Mouse (Mus musculus): ENCODE measurements around the gene Ccndbp1. TPM values are rescaled to one million over a fixed set of nuclear protein-coding genes. Genes with fewer than 3 reads are reported as not detected.
"Not testable (repeated sequence)": the region's sequence is repeated elsewhere in the genome, so short reads cannot be mapped to it uniquely, and the experiment has no call there.

Gene Ccndbp1
- polyA plus RNA-seq, 1 experiment from 2014 or later, result 40.3 TPM

DNA sequence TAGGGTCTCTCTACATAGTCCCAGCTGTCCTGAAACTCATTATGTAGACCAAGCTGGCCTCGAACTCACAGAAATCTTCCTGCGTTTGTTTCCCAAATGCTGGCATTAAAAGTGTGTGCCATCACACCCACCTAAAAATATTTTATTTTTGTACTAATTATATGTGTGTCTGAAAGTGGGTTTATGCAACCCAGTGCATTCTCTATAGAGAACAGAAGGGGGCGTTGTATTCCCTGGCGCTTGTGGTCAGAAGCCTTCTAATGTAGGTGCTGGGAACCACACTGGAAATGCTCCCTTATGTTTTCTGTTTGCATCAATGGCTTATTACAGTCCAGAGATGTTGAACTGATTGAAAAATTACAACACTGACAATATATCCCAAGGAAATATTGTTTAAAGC is 31.9 kb upstream of the Ccndbp1 start:
- Histone ChIP-seq H3K36me3 (no peaks in the 10 kb centered on the region), H3K27me3 (peaks cover 27% of the 10 kb centered on the region), H3K9me3 (no peaks in the 10 kb centered on the region), H3K4me2 (no peak overlapping the region), H3K27ac (no peak overlapping the region), H3K4me1 (replicated peaks) (0 out of 2 replicates have a peak, but pooled peaks cover 6% of the 10 kb centered on the region), H3K4me3 (replicated peaks) (no peak overlapping the region), H3K9ac (replicated peaks) (no peak overlapping the region)
- 48% methylated on average over 4 of the region's 4 CpGs for WGBS
- ATAC-seq (ENCODE audit: insufficient number of reproducible peaks, insufficient read depth, low FRiP score, low TSS enrichment, low read depth), result no peak

GRCm38 (mm10) chr2:120976990-120977925 is 30.9 kb upstream of the Ccndbp1 start, which contains the start of gene Tmem62:
Tmem62 (plus strand) TSS chr2:120977017.
- peaks cover 27% of the 10 kb centered on the region for H3K27me3 ChIP-seq
- H3K27ac ChIP-seq, result peak within 1 kb of the TSS; percentile 4; the same call in 1 of the 2 replicates
- peak within 1 kb of the TSS; percentile 97 for H3K4me2 ChIP-seq
- no peaks in the 10 kb centered on the region for H3K9me3 ChIP-seq
- ATAC-seq (ENCODE audit: insufficient number of reproducible peaks, insufficient read depth, low FRiP score, low TSS enrichment, low read depth), result 0 out of 2 replicates have a peak, but pooled peaks have one; percentile 15
- H3K36me3 ChIP-seq, result no peaks in the 10 kb centered on the region
- H3K9ac ChIP-seq (replicated peaks), result peak within 1 kb of the TSS; percentile 74
- WGBS, result 2% methylated on average over 54 of the region's 71 CpGs
- H3K4me3 ChIP-seq (replicated peaks), result peak within 1 kb of the TSS; percentile 76
- 0 out of 2 replicates have a peak, but pooled peaks cover 6% of the 10 kb centered on the region for H3K4me1 ChIP-seq (replicated peaks)

- Histone ChIP-seq H3K27ac (no peak overlapping the region), H3K4me2 (peak overlapping the region; percentile 97), H3K9ac (replicated peaks) (no peak overlapping the region), H3K27me3 (peaks cover 24% of the 10 kb centered on the region), H3K4me1 (replicated peaks) (0 out of 2 replicates have a peak, but pooled peaks cover 3% of the 10 kb centered on the region), H3K36me3 (no peaks in the 10 kb centered on the region), H3K4me3 (replicated peaks) (peak overlapping the region; percentile 76), H3K9me3 (no peaks in the 10 kb centered on the region)
- 79% methylated on average over 8 of the region's 8 CpGs for WGBS
- no peak for ATAC-seq (ENCODE audit: insufficient number of reproducible peaks, insufficient read depth, low FRiP score, low TSS enrichment, low read depth)
These were observed 30.1 kb upstream of the Ccndbp1 start for GRCm38 (mm10) chr2:120977926-120978692.

- ATAC-seq (ENCODE audit: insufficient number of reproducible peaks, insufficient read depth, low FRiP score, low TSS enrichment, low read depth), result no peak
- no peaks in the 10 kb centered on the region for H3K9me3 ChIP-seq
- H3K4me1 ChIP-seq (replicated peaks), result no peaks in the 10 kb centered on the region
- H3K27ac ChIP-seq, result no peak overlapping the region
- H3K27me3 ChIP-seq, result peaks cover 19% of the 10 kb centered on the region
- no peak overlapping the region for H3K4me3 ChIP-seq (replicated peaks)
- no peak overlapping the region for H3K4me2 ChIP-seq
- no peak overlapping the region for H3K9ac ChIP-seq (replicated peaks)
- WGBS, result 65% methylated on average over 2 of the region's 2 CpGs
- H3K36me3 ChIP-seq, result no peaks in the 10 kb centered on the region
These were observed 29.5 kb upstream of the Ccndbp1 start for GRCm38 (mm10) chr2:120978693-120979037.

DNA sequence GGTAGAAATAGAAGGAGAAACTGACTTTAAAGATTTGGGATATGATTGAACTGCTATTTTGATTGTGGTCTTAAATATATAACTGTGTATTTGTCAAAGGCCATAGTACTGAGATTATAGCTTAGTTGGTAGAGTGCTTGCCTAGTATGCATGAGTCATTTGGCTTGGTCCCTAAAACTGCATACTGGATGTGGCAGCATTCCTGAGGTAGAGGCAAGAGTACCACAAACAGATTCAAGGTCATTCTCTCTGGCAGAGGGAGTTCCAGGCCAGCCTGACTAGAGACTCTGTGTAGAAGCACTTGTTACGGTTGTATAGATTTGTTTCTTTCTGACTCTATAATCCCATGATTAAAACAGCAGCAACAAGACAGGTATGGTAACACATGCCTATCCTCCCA is 28.4 kb upstream of the Ccndbp1 start:
- Histone ChIP-seq H3K4me3 (replicated peaks) (no peak overlapping the region), H3K27me3 (peaks cover 19% of the 10 kb centered on the region), H3K4me2 (no peak overlapping the region), H3K9ac (replicated peaks) (no peak overlapping the region), H3K9me3 (no peaks in the 10 kb centered on the region), H3K4me1 (replicated peaks) (no peaks in the 10 kb centered on the region), H3K27ac (no peak overlapping the region), H3K36me3 (no peaks in the 10 kb centered on the region)
- WGBS, result 96% methylated on average over 1 of the region's 1 CpGs
- ATAC-seq (ENCODE audit: insufficient number of reproducible peaks, insufficient read depth, low FRiP score, low TSS enrichment, low read depth), result no peak

GRCm38 (mm10) chr2:120980861-120981260 is 27.3 kb upstream of the Ccndbp1 start:
- peaks cover 17% of the 10 kb centered on the region for H3K27me3 ChIP-seq
- no peak for ATAC-seq (ENCODE audit: insufficient number of reproducible peaks, insufficient read depth, low FRiP score, low TSS enrichment, low read depth)
- 64% methylated on average over 2 of the region's 2 CpGs for WGBS
- H3K9ac ChIP-seq (replicated peaks), result no peak overlapping the region
- H3K4me2 ChIP-seq, result no peak overlapping the region
- no peaks in the 10 kb centered on the region for H3K9me3 ChIP-seq
- H3K36me3 ChIP-seq, result no peaks in the 10 kb centered on the region
- no peak overlapping the region for H3K27ac ChIP-seq
- H3K4me1 ChIP-seq (replicated peaks), result no peaks in the 10 kb centered on the region
- H3K4me3 ChIP-seq (replicated peaks), result no peak overlapping the region

DNA sequence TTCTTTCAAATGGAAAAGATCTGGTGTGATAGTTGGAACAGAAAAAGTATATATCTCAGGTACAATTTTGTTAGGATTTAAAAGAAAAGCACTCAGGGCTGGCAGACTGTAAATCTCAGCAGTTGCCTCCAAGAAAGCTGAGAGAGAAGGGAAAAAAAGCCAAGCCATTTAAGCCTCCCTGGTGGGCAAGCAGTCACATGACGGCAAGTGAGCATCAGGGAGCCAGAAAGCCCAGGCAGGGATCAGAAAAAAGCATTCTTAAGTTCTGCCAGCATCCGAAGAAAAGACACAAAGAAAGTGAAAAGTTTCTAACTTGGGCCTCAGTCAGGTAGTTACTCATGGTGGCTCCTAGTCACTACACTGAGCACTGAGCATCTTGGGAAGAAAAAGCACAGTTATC is 24.6 kb upstream of the Ccndbp1 start:
- 15% methylated on average over 2 of the region's 2 CpGs for WGBS
- Histone ChIP-seq H3K27me3 (no peaks in the 10 kb centered on the region), H3K27ac (no peak overlapping the region), H3K4me2 (no peak overlapping the region), H3K36me3 (no peaks in the 10 kb centered on the region), H3K9me3 (no peaks in the 10 kb centered on the region), H3K9ac (replicated peaks) (no peak overlapping the region), H3K4me1 (replicated peaks) (no peaks in the 10 kb centered on the region), H3K4me3 (replicated peaks) (no peak overlapping the region)
- ATAC-seq (ENCODE audit: insufficient number of reproducible peaks, insufficient read depth, low FRiP score, low TSS enrichment, low read depth), result no peak

GRCm38 (mm10) chr2:120985241-120985640 is 23.0 kb upstream of the Ccndbp1 start:
- Histone ChIP-seq H3K27ac (no peak overlapping the region), H3K4me1 (replicated peaks) (no peaks in the 10 kb centered on the region), H3K4me3 (replicated peaks) (no peak overlapping the region), H3K9me3 (no peaks in the 10 kb centered on the region), H3K4me2 (no peak overlapping the region), H3K36me3 (no peaks in the 10 kb centered on the region), H3K27me3 (no peaks in the 10 kb centered on the region), H3K9ac (replicated peaks) (no peak overlapping the region)
- WGBS, result 97% methylated on average over 1 of the region's 1 CpGs
- ATAC-seq (ENCODE audit: insufficient number of reproducible peaks, insufficient read depth, low FRiP score, low TSS enrichment, low read depth), result no peak

- Histone ChIP-seq H3K36me3 (no peaks in the 10 kb centered on the region), H3K4me3 (replicated peaks) (no peak overlapping the region), H3K27ac (no peak overlapping the region), H3K4me1 (replicated peaks) (no peaks in the 10 kb centered on the region), H3K9ac (replicated peaks) (no peak overlapping the region), H3K9me3 (no peaks in the 10 kb centered on the region), H3K27me3 (no peaks in the 10 kb centered on the region), H3K4me2 (no peak overlapping the region)
- ATAC-seq (ENCODE audit: insufficient number of reproducible peaks, insufficient read depth, low FRiP score, low TSS enrichment, low read depth), result no peak
- WGBS, result 81% methylated on average over 4 of the region's 4 CpGs
These were observed 17.0 kb upstream of the Ccndbp1 start for GRCm38 (mm10) chr2:120991196-120991595.

GRCm38 (mm10) chr2:120996607-120997006 is 11.6 kb upstream of the Ccndbp1 start:
- 88% methylated on average over 1 of the region's 1 CpGs for WGBS

GRCm38 (mm10) chr2:120998863-120999262 is 9.3 kb upstream of the Ccndbp1 start:
- H3K27me3 ChIP-seq, result peaks cover 3% of the 10 kb centered on the region; the same call in 1 of the 2 replicates
- H3K4me2 ChIP-seq, result no peak overlapping the region
- no peaks in the 10 kb centered on the region for H3K4me1 ChIP-seq (replicated peaks)
- H3K9ac ChIP-seq (replicated peaks), result no peak overlapping the region
- WGBS, result 83% methylated on average over 8 of the region's 8 CpGs
- no peak for ATAC-seq (ENCODE audit: insufficient number of reproducible peaks, insufficient read depth, low FRiP score, low TSS enrichment, low read depth)
- no peak overlapping the region for H3K27ac ChIP-seq
- H3K36me3 ChIP-seq, result no peaks in the 10 kb centered on the region
- H3K9me3 ChIP-seq, result no peaks in the 10 kb centered on the region
- H3K4me3 ChIP-seq (replicated peaks), result no peak overlapping the region

More at GRCm38 (mm10) chr2:120996607-120997006, 11.6 kb upstream of the Ccndbp1 start:
- H3K9me3 ChIP-seq; H3K36me3 ChIP-seq; H3K27ac ChIP-seq; H3K27me3 ChIP-seq; ATAC-seq (ENCODE audit: insufficient number of reproducible peaks, insufficient read depth, low FRiP score, low TSS enrichment, low read depth); H3K4me2 ChIP-seq; H3K4me3 ChIP-seq (replicated peaks); H3K4me1 ChIP-seq (replicated peaks); H3K9ac ChIP-seq (replicated peaks): not testable (repeated sequence)

Data from limb, embryonic 12.5 days (tissue).